Mouse (Mus musculus) heart, embryonic 13.5 days (tissue): Measurements from ENCODE around the gene Fasn. TPM values are rescaled to one million over a fixed set of nuclear protein-coding genes. Genes with fewer than 3 reads are reported as not detected.
A peak's percentile ranks its signal among the peaks of the same experiment; 100 is the strongest.

Source experiments
- ATAC-seq: fragments of 200-750 bp; cut with Nextera tagmentation; 2 replicates; pipeline ENCODE4 v1.8.0; 2017; ENCODE audit warnings: moderate TSS enrichment; ENCODE audit not compliant: insufficient number of reproducible peaks, low FRiP score, low TSS enrichment; ENCODE audit errors: extremely low read depth
- H3K27ac ChIP-seq: fragments of 300-500 bp; sonication (generic); replicated peaks from 2 replicates; pipeline ENCODE4 v1.5.1; 2015; ENCODE audit warnings: moderate library complexity, mild to moderate bottlenecking, inconsistent platforms
- H3K27me3 ChIP-seq: fragments of 300-500 bp; sonication (generic); replicated peaks from 2 replicates; pipeline ENCODE4 v1.6.1; 2015; ENCODE audit warnings: mild to moderate bottlenecking, inconsistent platforms
- H3K36me3 ChIP-seq: fragments of 300-500 bp; sonication (generic); 2 replicates; pipeline ENCODE4 v1.6.1; 2015; ENCODE audit warnings: mild to moderate bottlenecking, inconsistent platforms
- H3K4me1 ChIP-seq: fragments of 300-500 bp; sonication (generic); 2 replicates; pipeline ENCODE4 v1.6.1; 2015; ENCODE audit warnings: inconsistent platforms
- H3K4me2 ChIP-seq: fragments of 300-500 bp; sonication (generic); 2 replicates; pipeline ENCODE4 v1.6.1; 2015; ENCODE audit warnings: inconsistent platforms, mild to moderate bottlenecking, moderate library complexity
- H3K4me3 ChIP-seq: fragments of 300-500 bp; sonication (generic); 2 replicates; pipeline ENCODE4 v1.5.1; 2015; ENCODE audit warnings: moderate library complexity, mild to moderate bottlenecking, inconsistent platforms
- H3K9ac ChIP-seq: fragments of 300-500 bp; sonication (generic); 2 replicates; pipeline ENCODE4 v1.6.1; 2015; ENCODE audit warnings: inconsistent platforms, mild to moderate bottlenecking, moderate library complexity
- H3K9me3 ChIP-seq: fragments of 300-500 bp; sonication (generic); 2 replicates; pipeline ENCODE4 v1.6.1; 2016; ENCODE audit warnings: inconsistent platforms
- WGBS: fragments of 180-500 bp; shearing (Covaris S2); methylation state at CpG from one replicate; pipeline ENCODE4 v1.1.7; 2015; ENCODE audit warnings: mixed read lengths; 5-methylcytosine and 5-hydroxymethylcytosine counted together
- polyA plus RNA-seq: library from polyadenylated mRNA; unstranded; fragments of >200 nt; fragmentation: Nextera tagmentation; extraction: Ambion mirVana; gene quantifications from 2 replicates; pipeline ENCODE4 v1.2.1, GENCODE M21; 2015

The Fasn gene
- polyA plus RNA-seq, 1 experiment from 2014 or later: 26.4 TPM

DNA sequence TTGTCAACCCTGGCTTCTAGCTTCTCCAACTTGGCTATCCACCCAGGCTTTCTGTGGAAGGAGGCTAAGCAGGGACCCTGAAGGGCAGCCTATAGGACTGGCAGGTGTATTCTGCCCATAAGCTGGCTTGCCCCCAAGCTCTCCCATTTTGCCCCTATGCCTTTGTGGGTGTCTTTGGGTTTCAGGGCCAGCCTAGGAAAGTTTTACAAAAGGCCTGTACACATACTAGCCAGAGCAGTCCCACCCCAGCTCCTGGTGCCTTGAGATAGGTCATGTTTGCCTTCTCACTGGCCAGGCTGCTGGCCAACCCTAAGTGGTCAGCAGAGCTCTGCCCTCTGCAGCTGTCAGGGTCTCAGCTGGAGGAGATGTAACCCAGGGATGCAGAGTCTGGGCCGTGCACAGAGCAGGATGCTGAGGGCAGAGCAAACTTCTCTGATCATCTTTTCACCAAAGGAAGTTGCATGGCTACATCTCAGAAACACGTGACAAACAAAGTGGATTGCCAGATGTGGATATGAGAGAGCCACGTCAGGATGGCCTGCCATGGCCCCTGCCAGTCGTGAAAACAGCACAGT, 1.0 kb upstream of the Fasn start:
- Histone ChIP-seq H3K4me1 (peaks cover 47% of the 10 kb centered on the region), H3K4me3 (peak overlapping the region; percentile 74), H3K27ac (peak overlapping the region; percentile 94), H3K36me3 (peaks cover 21% of the 10 kb centered on the region), H3K9ac (peak overlapping the region; percentile 94), H3K27me3 (no peaks in the 10 kb centered on the region), H3K4me2 (peak overlapping the region; percentile 98), H3K9me3 (no peaks in the 10 kb centered on the region)
- WGBS: 54% methylated on average over 4 of the region's 4 CpGs
- ATAC-seq: no peak

DNA sequence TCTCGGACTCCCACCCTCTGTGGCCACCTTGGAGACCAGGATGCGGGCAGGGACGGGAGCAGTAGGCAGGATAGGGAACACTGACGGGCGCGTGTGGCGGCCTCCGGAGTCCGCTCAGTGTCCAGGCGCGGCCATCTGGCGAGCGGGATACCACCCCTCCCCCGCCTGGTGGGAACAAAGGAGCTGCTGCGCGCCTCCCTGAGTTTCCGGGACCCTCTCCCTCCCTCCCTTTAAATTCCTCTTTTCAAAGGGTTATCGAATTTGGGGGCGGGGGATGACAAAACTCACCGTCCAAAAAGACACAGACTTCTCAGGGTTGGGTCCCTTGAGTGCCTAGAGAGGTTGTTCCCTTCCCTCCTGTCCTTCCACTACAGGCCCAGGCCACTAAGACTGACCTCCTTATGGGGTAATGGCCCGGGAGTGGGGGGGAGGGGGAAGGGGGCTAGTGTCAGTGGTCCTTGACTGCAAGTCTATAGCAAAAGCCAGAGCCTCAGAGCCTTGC, 491 bp upstream of the Fasn start:
- ATAC-seq: no peak
- H3K4me1 ChIP-seq: peaks cover 47% of the 10 kb centered on the region
- peaks cover 26% of the 10 kb centered on the region for H3K36me3 ChIP-seq
- peak overlapping the region; percentile 94 for H3K27ac ChIP-seq
- no peaks in the 10 kb centered on the region for H3K9me3 ChIP-seq
- peak overlapping the region; percentile 94 for H3K9ac ChIP-seq
- H3K4me2 ChIP-seq: peak overlapping the region; percentile 98
- WGBS: under 1% methylated on average over 21 of the region's 21 CpGs
- no peaks in the 10 kb centered on the region for H3K27me3 ChIP-seq
- peak overlapping the region; percentile 74 for H3K4me3 ChIP-seq

DNA sequence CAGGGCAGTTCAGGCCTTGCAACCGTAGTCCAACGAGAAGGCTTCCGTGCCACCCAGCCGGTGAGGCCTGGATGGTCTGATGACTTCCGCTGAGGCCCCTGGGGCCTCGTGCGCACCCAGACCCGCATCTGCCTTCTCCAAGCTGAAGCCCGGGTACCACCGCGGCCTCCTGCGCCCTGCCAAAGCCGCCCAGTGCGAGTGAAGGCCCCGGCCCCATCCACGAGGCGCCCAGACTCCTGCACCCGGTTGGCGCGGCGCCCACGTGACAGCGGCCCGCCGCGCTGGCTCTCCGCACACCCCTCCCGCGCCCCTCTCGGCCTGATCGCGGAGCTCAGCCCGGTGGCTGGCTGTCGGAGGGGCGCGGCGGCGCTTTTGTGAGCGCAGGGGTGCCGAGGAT, 798 bp downstream of the Fasn start:
- no peaks in the 10 kb centered on the region for H3K27me3 ChIP-seq
- H3K4me3 ChIP-seq: peak overlapping the region; percentile 74
- ATAC-seq: 0 out of 2 replicates have a peak, but pooled peaks have one; percentile 28
- peaks cover 43% of the 10 kb centered on the region for H3K4me1 ChIP-seq
- peak overlapping the region; percentile 98 for H3K4me2 ChIP-seq
- H3K36me3 ChIP-seq: peaks cover 39% of the 10 kb centered on the region
- peak overlapping the region; percentile 94 for H3K9ac ChIP-seq
- peak overlapping the region; percentile 94 for H3K27ac ChIP-seq
- WGBS: under 1% methylated on average over 40 of the region's 40 CpGs
- H3K9me3 ChIP-seq: no peaks in the 10 kb centered on the region

DNA sequence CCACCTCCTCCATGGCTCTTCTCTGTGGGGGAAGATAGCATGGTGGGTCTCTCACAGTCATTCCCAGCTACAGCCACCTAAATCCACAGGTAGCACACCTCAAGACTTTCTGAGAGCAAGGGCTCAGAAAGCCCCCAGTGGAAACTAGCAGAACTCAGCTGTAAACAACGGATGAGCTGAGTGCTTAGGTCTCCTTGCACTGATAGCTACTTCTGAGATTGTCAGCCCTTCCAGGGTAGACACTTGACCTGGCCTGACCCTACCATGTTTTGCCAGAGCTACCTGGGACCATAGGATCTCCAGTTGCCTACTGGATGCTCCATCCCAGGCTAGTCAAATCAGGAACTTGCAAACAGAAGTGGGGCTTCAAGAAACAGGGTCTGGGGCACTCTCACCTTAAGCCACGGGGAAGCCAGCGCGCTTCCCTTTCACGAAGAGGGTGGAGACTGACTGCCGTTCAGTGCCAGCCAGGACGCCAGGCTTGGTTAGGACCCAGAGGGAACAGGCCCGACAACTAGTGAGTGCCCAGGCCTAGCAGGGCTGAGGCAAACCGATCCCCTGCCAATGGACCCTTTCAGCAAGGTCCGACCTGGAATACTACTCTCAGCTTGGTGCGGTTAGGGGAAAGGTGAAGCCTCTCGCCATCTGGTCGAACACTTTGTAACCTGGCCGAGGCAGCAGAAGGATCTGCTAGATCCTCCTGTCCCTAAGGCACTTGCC, 1.4 kb downstream of the Fasn start:
- Histone ChIP-seq H3K27me3 (no peaks in the 10 kb centered on the region), H3K9me3 (no peaks in the 10 kb centered on the region), H3K27ac (peak overlapping the region; percentile 94), H3K4me1 (peaks cover 43% of the 10 kb centered on the region), H3K36me3 (peaks cover 45% of the 10 kb centered on the region), H3K4me3 (peak overlapping the region; percentile 74), H3K4me2 (peak overlapping the region; percentile 98), H3K9ac (peak overlapping the region; percentile 94)
- under 1% methylated on average over 14 of the region's 14 CpGs for WGBS
- no peak for ATAC-seq

DNA sequence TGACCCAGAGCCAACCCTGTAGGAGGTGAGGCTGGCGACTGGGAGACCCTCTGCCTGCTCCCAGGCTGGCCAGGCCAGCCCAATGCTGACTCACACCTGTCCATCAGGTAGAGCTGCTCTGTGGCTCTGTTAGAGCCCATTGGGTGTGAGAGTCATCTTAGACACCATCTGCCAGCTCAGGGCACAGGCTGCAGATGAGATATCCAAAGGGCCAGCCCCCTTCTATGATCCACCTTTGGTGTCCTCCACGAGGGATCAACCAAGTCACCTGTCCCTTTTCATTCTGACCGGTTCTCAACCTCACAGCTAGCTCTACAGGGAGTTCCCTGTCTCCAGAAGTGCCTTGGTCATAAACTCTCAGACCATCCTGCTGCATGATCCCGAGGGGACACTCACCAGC, 2.0 kb downstream of the Fasn start:
- Histone ChIP-seq H3K4me1 (peaks cover 43% of the 10 kb centered on the region), H3K36me3 (peaks cover 51% of the 10 kb centered on the region)

DNA sequence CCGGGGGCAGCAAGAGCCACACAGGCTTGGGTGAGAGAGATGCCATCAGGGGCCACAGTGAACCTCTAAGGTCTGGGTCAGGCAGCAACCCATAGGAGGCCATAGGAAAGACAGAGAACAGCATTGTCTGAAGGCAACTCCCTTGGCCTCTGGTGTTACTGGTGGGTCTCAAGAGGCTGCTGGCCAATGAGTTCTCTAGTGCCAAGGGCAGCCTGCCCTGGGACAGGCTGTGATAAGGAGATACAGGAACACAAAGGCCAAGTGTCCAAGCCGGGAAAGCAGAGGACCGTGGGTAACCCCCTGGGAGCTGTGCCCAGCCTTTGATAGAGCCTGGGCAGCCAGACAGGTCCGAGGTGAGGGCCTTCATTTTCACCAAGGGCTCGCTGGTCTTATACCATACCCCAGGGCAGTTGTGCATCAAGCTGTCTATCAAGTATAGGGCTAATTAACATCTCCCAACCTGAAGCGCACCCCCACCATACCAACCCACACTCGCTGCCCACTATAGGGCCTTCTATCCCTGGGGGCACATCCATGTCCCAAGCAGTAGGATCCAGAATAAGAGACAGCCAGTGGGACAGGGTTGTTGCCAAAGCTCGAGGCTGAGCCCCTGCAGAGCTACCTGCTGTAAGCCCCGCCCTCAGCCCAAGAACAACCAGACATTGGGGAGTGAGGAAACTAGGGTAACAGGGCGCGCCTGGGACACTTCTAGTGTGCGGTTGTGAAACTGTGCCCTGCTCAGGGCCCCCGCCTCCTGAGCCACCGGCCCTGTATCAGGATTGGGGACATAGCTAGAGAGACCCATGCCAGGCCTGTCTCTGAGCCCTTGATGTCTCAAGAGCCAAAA, 3.0 kb downstream of the Fasn start:
- ATAC-seq: no peak
- Histone ChIP-seq H3K4me2 (peak overlapping the region; percentile 98), H3K27me3 (no peaks in the 10 kb centered on the region), H3K9ac (peak overlapping the region; percentile 94), H3K27ac (peak overlapping the region; percentile 33; the same call in 1 of the 2 replicates), H3K9me3 (no peaks in the 10 kb centered on the region), H3K36me3 (peaks cover 62% of the 10 kb centered on the region), H3K4me3 (peak overlapping the region; percentile 74; the same call in 1 of the 2 replicates), H3K4me1 (peaks cover 43% of the 10 kb centered on the region)
- WGBS: 67% methylated on average over 14 of the region's 14 CpGs

More for the DNA sequence above, 2.0 kb downstream of the Fasn start:
- no peak overlapping the region for H3K27ac ChIP-seq
- peak overlapping the region; percentile 94 for H3K9ac ChIP-seq
- peak overlapping the region; percentile 98 for H3K4me2 ChIP-seq
- 44% methylated on average over 4 of the region's 4 CpGs for WGBS
- no peaks in the 10 kb centered on the region for H3K27me3 ChIP-seq
- H3K4me3 ChIP-seq: peak overlapping the region; percentile 74
- no peak for ATAC-seq
- H3K9me3 ChIP-seq: no peaks in the 10 kb centered on the region

DNA sequence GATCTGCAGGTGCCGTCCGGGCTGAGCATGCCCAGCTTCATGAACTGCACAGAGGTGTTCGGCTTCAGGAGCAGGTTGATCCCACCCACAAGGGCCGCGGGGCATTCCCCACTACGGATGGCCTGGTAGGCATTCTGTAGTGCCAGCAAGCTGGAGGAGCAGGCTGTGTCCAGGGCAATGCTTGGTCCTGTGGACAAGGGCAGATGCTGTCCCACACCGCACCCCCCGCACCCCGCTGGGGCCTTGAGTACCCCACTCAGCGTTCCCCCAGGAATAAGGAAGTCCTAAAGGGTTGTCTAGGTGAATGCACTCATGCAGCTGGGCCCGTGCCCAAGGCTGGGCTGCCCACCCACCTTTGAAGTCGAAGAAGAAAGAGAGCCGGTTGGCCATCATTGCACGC, 3.8 kb downstream of the Fasn start:
- Histone ChIP-seq H3K36me3 (peaks cover 69% of the 10 kb centered on the region), H3K4me1 (peaks cover 38% of the 10 kb centered on the region), H3K4me3 (no peak overlapping the region), H3K4me2 (no peak overlapping the region), H3K27me3 (no peaks in the 10 kb centered on the region), H3K9ac (no peak overlapping the region), H3K27ac (no peak overlapping the region), H3K9me3 (no peaks in the 10 kb centered on the region)
- WGBS: 91% methylated on average over 14 of the region's 14 CpGs
- ATAC-seq: no peak

DNA sequence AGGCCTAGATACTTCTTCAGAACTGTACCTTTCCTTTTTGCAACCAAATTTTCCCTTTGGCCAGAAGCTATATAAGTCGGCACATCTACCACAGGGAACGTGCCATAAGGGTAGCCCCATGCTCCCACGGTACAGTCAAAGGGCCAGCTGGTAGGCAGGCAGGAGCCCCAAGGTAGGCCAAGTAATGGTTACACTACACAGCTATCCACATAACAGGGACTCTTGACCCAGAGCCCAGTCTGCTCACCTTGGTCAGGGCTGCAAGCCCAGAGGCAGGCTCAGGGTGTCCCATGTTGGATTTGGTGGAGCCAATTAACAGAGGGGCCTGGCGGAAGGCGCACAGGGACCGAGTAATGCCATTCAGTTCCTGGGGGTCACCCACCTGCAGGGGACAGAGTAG, 4.8 kb downstream of the Fasn start:
- 89% methylated on average over 6 of the region's 6 CpGs for WGBS
- H3K4me2 ChIP-seq: no peak overlapping the region
- H3K36me3 ChIP-seq: peaks cover 79% of the 10 kb centered on the region
- H3K27me3 ChIP-seq: no peaks in the 10 kb centered on the region
- ATAC-seq: no peak
- no peak overlapping the region for H3K9ac ChIP-seq
- no peaks in the 10 kb centered on the region for H3K9me3 ChIP-seq
- H3K27ac ChIP-seq: no peak overlapping the region
- no peak overlapping the region for H3K4me3 ChIP-seq
- peaks cover 29% of the 10 kb centered on the region for H3K4me1 ChIP-seq

DNA sequence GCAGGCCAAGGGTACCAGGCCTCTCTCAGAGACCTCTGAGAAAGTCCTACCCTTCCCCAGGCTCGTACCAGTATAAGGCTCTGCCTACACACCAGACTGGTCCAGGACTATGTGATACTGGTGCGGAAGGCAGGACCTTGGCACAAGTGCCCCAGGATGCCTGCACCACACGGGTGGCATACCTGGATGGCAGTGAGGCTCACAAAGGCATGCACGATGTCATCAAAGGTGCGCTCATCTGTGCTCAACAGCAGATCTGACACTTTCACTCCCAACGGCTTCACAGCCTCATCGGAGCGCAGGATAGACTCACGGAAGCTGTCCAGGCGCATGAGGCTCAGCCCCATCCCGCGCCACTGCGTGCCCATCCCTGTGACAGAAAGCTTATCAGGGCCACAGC, 6.1 kb downstream of the Fasn start:
- WGBS: 95% methylated on average over 13 of the region's 13 CpGs
- Histone ChIP-seq H3K27ac (no peak overlapping the region), H3K27me3 (no peaks in the 10 kb centered on the region), H3K36me3 (peaks cover 92% of the 10 kb centered on the region), H3K4me2 (no peak overlapping the region), H3K4me1 (peaks cover 29% of the 10 kb centered on the region), H3K4me3 (no peak overlapping the region), H3K9ac (no peak overlapping the region), H3K9me3 (no peaks in the 10 kb centered on the region)
- ATAC-seq: no peak

DNA sequence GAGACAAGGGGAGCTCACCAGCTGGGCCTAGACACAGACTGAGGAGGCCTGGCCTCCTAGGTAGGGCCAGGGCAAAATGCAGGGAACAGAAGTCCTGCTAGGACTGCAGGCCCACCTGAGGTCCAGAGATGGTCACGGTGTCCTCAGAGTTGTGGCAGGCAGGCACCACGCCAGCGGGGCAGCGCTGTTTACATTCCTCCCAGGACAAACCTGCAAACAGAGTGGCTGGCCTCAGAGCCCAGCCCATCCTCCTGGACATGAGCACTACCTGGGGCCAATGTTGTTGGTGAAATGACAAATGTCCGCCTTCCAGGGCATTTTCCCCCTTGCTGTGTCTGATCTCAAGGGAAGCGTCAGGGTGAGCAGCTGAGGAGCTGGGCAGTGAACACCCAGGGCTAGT, 7.0 kb downstream of the Fasn start:
- WGBS: 86% methylated on average over 6 of the region's 6 CpGs
- no peak overlapping the region for H3K4me2 ChIP-seq
- H3K36me3 ChIP-seq: peaks cover 100% of the 10 kb centered on the region
- no peak overlapping the region for H3K4me3 ChIP-seq
- H3K4me1 ChIP-seq: peaks cover 20% of the 10 kb centered on the region
- no peak overlapping the region for H3K27ac ChIP-seq
- H3K27me3 ChIP-seq: no peaks in the 10 kb centered on the region
- no peak for ATAC-seq
- no peak overlapping the region for H3K9ac ChIP-seq
- H3K9me3 ChIP-seq: no peaks in the 10 kb centered on the region

DNA sequence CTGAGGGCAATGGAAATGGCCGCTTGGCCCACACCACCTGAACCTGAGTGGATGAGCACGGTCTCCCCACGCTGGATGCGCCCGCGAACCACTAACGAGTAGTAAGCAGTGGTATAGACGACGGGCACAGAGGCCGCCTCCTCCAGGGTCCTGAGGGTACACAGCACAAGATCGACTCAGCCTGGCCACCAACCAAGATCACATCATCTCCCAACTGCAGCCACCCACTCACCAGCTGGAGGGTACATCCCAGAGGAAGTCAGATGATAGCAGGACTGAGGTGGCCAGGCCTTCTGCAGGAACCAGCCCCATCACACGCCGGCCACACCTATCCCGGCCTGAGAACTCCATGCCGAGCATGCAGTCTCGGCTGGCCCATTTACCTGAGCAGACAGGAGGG, 12.3 kb downstream of the Fasn start:
- no peak for ATAC-seq
- WGBS: 96% methylated on average over 16 of the region's 16 CpGs
- H3K4me1 ChIP-seq: no peaks in the 10 kb centered on the region

More for the DNA sequence above, 12.3 kb downstream of the Fasn start:
- no peaks in the 10 kb centered on the region for H3K9me3 ChIP-seq
- H3K27me3 ChIP-seq: no peaks in the 10 kb centered on the region
- no peak overlapping the region for H3K4me3 ChIP-seq
- no peak overlapping the region for H3K9ac ChIP-seq
- H3K4me2 ChIP-seq: no peak overlapping the region
- no peak overlapping the region for H3K27ac ChIP-seq
- peaks cover 100% of the 10 kb centered on the region for H3K36me3 ChIP-seq
